Mouse (Mus musculus): Measurements from ENCODE around the gene Ngdn. TPM values are rescaled to one million over a fixed set of nuclear protein-coding genes. Genes with fewer than 3 reads are reported as not detected.

Ngdn gene
- polyA plus RNA-seq, 1 experiment from 2014 or later = 43.1 TPM

MicroRNA genes within 50 kb of the gene (microRNA counts, 519-probe panel; counts per million panel counts)
- not detected for microRNA mmu-miR-208b

Small RNAs within 50 kb of the gene (microRNA-seq; reads per million reads assigned to microRNA genes)
- 4.7 reads per million, percentile 21 among the genes with 10 or more reads in this experiment for gene Mir208b

Other genes with a start within 250 kb of the Ngdn start
- 9.8 and 10.7 TPM in 2 replicates for gene Slc7a8, start 233.5 kb upstream of the Ngdn start, polyA plus RNA-seq (2014; fragmentation: Nextera tagmentation; extraction: Ambion mirVana)
- gene Rnf212b, start 201.3 kb upstream of the Ngdn start, polyA plus RNA-seq (2014; fragmentation: Nextera tagmentation; extraction: Ambion mirVana) = not detected in 2 replicates
- 10.7 and 10.8 TPM in 2 replicates for gene Homez, start 144.5 kb upstream of the Ngdn start, polyA plus RNA-seq (2014; fragmentation: Nextera tagmentation; extraction: Ambion mirVana)
- gene Ppp1r3e, start 137.9 kb upstream of the Ngdn start, polyA plus RNA-seq (2014; fragmentation: Nextera tagmentation; extraction: Ambion mirVana) = 5.0 and 5.7 TPM in 2 replicates
- gene Bcl2l2, start 132.1 kb upstream of the Ngdn start, polyA plus RNA-seq (2014; fragmentation: Nextera tagmentation; extraction: Ambion mirVana) = 5.2 and 5.3 TPM in 2 replicates
- gene Gm20521, start 132.0 kb upstream of the Ngdn start, polyA plus RNA-seq (2014; fragmentation: Nextera tagmentation; extraction: Ambion mirVana) = not detected in 2 replicates
- gene Pabpn1, start 123.0 kb upstream of the Ngdn start, polyA plus RNA-seq (2014; fragmentation: Nextera tagmentation; extraction: Ambion mirVana) = 141 and 159 TPM in 2 replicates
- 136 and 142 TPM in 2 replicates for gene Slc22a17, start 102.3 kb upstream of the Ngdn start, polyA plus RNA-seq (2014; fragmentation: Nextera tagmentation; extraction: Ambion mirVana)
- 15.4 and 15.6 TPM in 2 replicates for gene Efs, start 89.3 kb upstream of the Ngdn start, polyA plus RNA-seq (2014; fragmentation: Nextera tagmentation; extraction: Ambion mirVana)
- 0.72 and 0.74 TPM in 2 replicates for gene Il25, start 82.8 kb upstream of the Ngdn start, polyA plus RNA-seq (2014; fragmentation: Nextera tagmentation; extraction: Ambion mirVana)
- gene Cmtm5, start 79.2 kb upstream of the Ngdn start, polyA plus RNA-seq (2014; fragmentation: Nextera tagmentation; extraction: Ambion mirVana) = 11.3 and 11.4 TPM in 2 replicates
- gene Myh6, start 48.5 kb upstream of the Ngdn start, polyA plus RNA-seq (2014; fragmentation: Nextera tagmentation; extraction: Ambion mirVana) = 0.78 and 2.1 TPM in 2 replicates
- not detected in 2 replicates for gene Gm17428, start 38.5 kb upstream of the Ngdn start, polyA plus RNA-seq (2014; fragmentation: Nextera tagmentation; extraction: Ambion mirVana)
- gene Myh7, start 20.8 kb upstream of the Ngdn start, polyA plus RNA-seq (2014; fragmentation: Nextera tagmentation; extraction: Ambion mirVana) = 5.6 and 6.7 TPM in 2 replicates
- gene Zfhx2, start 76.9 kb downstream of the Ngdn start, polyA plus RNA-seq (2014; fragmentation: Nextera tagmentation; extraction: Ambion mirVana) = 17.8 and 21.5 TPM in 2 replicates
- 30.4 and 30.7 TPM in 2 replicates for gene Thtpa, start 79.3 kb downstream of the Ngdn start, polyA plus RNA-seq (2014; fragmentation: Nextera tagmentation; extraction: Ambion mirVana)
- gene Ap1g2, start 91.1 kb downstream of the Ngdn start, polyA plus RNA-seq (2014; fragmentation: Nextera tagmentation; extraction: Ambion mirVana) = 6.3 and 8.6 TPM in 2 replicates
- 35.4 and 42.7 TPM in 2 replicates for gene Jph4, start 101.5 kb downstream of the Ngdn start, polyA plus RNA-seq (2014; fragmentation: Nextera tagmentation; extraction: Ambion mirVana)
- 1.4 and 1.8 TPM in 2 replicates for gene Dhrs2, start 206.6 kb downstream of the Ngdn start, polyA plus RNA-seq (2014; fragmentation: Nextera tagmentation; extraction: Ambion mirVana)

Data from hindbrain, embryonic 14.5 days (tissue).